Mouse (Mus musculus): ENCODE measurements around the gene Kcp. TPM values are rescaled to one million over a fixed set of nuclear protein-coding genes. Genes with fewer than 3 reads are reported as not detected.

Gene Kcp
- polyA plus RNA-seq, 1 experiment, result 7.1 TPM

- no peak for TF ChIP-seq POLR2A (IDR thresholded peaks at IDR 0.05; ENCODE audit: low read depth, low read length)
- TF ChIP-seq CTCF (IDR thresholded peaks at IDR 0.05; ENCODE audit: borderline replicate concordance, insufficient read depth, low read length), result no peak
- H3K27ac ChIP-seq (ENCODE audit: insufficient read depth, low read length), result no peak overlapping the region
- no peak overlapping the region for H3K4me3 ChIP-seq (ENCODE audit: insufficient read depth, low read length)
- H3K4me1 ChIP-seq (ENCODE audit: control insufficient read depth, insufficient read depth, low read length), result no peaks in the 10 kb centered on the region
Measured at GRCm38 (mm10) chr6:29536651-29537193, 29.0 kb upstream of the Kcp start.

GRCm38 (mm10) chr6:29535316-29535715 lies 27.6 kb upstream of the Kcp start:
- H3K4me3 ChIP-seq (ENCODE audit: insufficient read depth, low read length), result no peak overlapping the region
- H3K4me1 ChIP-seq (ENCODE audit: control insufficient read depth, insufficient read depth, low read length), result no peaks in the 10 kb centered on the region
- H3K27ac ChIP-seq (ENCODE audit: insufficient read depth, low read length), result no peak overlapping the region
- TF ChIP-seq CTCF (IDR thresholded peaks at IDR 0.05; ENCODE audit: borderline replicate concordance, insufficient read depth, low read length) (no peak), POLR2A (IDR thresholded peaks at IDR 0.05; ENCODE audit: low read depth, low read length) (no peak)

- no peak overlapping the region for H3K4me3 ChIP-seq (ENCODE audit: insufficient read depth, low read length)
- H3K27ac ChIP-seq (ENCODE audit: insufficient read depth, low read length), result no peak overlapping the region
- H3K4me1 ChIP-seq (ENCODE audit: control insufficient read depth, insufficient read depth, low read length), result 0 out of 2 replicates have a peak, but pooled peaks cover 4% of the 10 kb centered on the region
- TF ChIP-seq CTCF (IDR thresholded peaks at IDR 0.05; ENCODE audit: borderline replicate concordance, insufficient read depth, low read length) (no peak), POLR2A (IDR thresholded peaks at IDR 0.05; ENCODE audit: low read depth, low read length) (no peak)
Measured at GRCm38 (mm10) chr6:29530050-29530449, 22.3 kb upstream of the Kcp start.

GRCm38 (mm10) chr6:29529444-29529820 lies 21.7 kb upstream of the Kcp start:
- no peak overlapping the region for H3K4me3 ChIP-seq (ENCODE audit: insufficient read depth, low read length)
- H3K27ac ChIP-seq (ENCODE audit: insufficient read depth, low read length), result no peak overlapping the region
- H3K4me1 ChIP-seq (ENCODE audit: control insufficient read depth, insufficient read depth, low read length), result 0 out of 2 replicates have a peak, but pooled peaks cover 4% of the 10 kb centered on the region
- TF ChIP-seq POLR2A (IDR thresholded peaks at IDR 0.05; ENCODE audit: low read depth, low read length) (no peak), CTCF (IDR thresholded peaks at IDR 0.05; ENCODE audit: borderline replicate concordance, insufficient read depth, low read length) (no peak)

GRCm38 (mm10) chr6:29528561-29529443 lies 21.1 kb upstream of the Kcp start:
- Histone ChIP-seq H3K27ac (ENCODE audit: insufficient read depth, low read length) (no peak overlapping the region), H3K4me1 (ENCODE audit: control insufficient read depth, insufficient read depth, low read length) (0 out of 2 replicates have a peak, but pooled peaks cover 4% of the 10 kb centered on the region), H3K4me3 (ENCODE audit: insufficient read depth, low read length) (no peak overlapping the region)
- TF ChIP-seq CTCF (IDR thresholded peaks at IDR 0.05; ENCODE audit: borderline replicate concordance, insufficient read depth, low read length) (no peak), POLR2A (IDR thresholded peaks at IDR 0.05; ENCODE audit: low read depth, low read length) (no peak)

- Histone ChIP-seq H3K27ac (ENCODE audit: insufficient read depth, low read length) (no peak overlapping the region), H3K4me1 (ENCODE audit: control insufficient read depth, insufficient read depth, low read length) (0 out of 2 replicates have a peak, but pooled peaks cover 4% of the 10 kb centered on the region), H3K4me3 (ENCODE audit: insufficient read depth, low read length) (no peak overlapping the region)
- TF ChIP-seq POLR2A (IDR thresholded peaks at IDR 0.05; ENCODE audit: low read depth, low read length) (no peak), CTCF (IDR thresholded peaks at IDR 0.05; ENCODE audit: borderline replicate concordance, insufficient read depth, low read length) (no peak)
Measured at GRCm38 (mm10) chr6:29528165-29528505, 20.4 kb upstream of the Kcp start.

GRCm38 (mm10) chr6:29527361-29528164 lies 19.8 kb upstream of the Kcp start:
- H3K27ac ChIP-seq (ENCODE audit: insufficient read depth, low read length), result no peak overlapping the region
- peak overlapping the region; percentile 19 for H3K4me3 ChIP-seq (ENCODE audit: insufficient read depth, low read length)
- TF ChIP-seq CTCF (IDR thresholded peaks at IDR 0.05; ENCODE audit: borderline replicate concordance, insufficient read depth, low read length) (no peak), POLR2A (IDR thresholded peaks at IDR 0.05; ENCODE audit: low read depth, low read length) (no peak)
- 0 out of 2 replicates have a peak, but pooled peaks cover 4% of the 10 kb centered on the region for H3K4me1 ChIP-seq (ENCODE audit: control insufficient read depth, insufficient read depth, low read length)

GRCm38 (mm10) chr6:29526281-29527251 lies 18.8 kb upstream of the Kcp start, which contains the start of gene Irf5:
TSS of gene Irf5 (plus strand) at chr6:29526625.
- TF ChIP-seq CTCF (IDR thresholded peaks at IDR 0.05; ENCODE audit: borderline replicate concordance, insufficient read depth, low read length) (no peak), POLR2A (IDR thresholded peaks at IDR 0.05; ENCODE audit: low read depth, low read length) (0 out of 2 replicates have a peak, but pooled peaks have one; percentile 30)
- Histone ChIP-seq H3K4me3 (ENCODE audit: insufficient read depth, low read length) (peak within 1 kb of the TSS; percentile 41), H3K27ac (ENCODE audit: insufficient read depth, low read length) (no peak within 1 kb of the TSS), H3K4me1 (ENCODE audit: control insufficient read depth, insufficient read depth, low read length) (0 out of 2 replicates have a peak, but pooled peaks cover 4% of the 10 kb centered on the region)

Measured in embryonic fibroblast, embryonic 13.5 days (primary cell).